Mouse (Mus musculus): ENCODE results near the gene Cyp4a32.

Cyp4a32 gene

GRCm38 (mm10) chr4:115657104-115657866 is 56.5 kb downstream of the Cyp4a32 start:
- no peak for DNase-seq

DNA sequence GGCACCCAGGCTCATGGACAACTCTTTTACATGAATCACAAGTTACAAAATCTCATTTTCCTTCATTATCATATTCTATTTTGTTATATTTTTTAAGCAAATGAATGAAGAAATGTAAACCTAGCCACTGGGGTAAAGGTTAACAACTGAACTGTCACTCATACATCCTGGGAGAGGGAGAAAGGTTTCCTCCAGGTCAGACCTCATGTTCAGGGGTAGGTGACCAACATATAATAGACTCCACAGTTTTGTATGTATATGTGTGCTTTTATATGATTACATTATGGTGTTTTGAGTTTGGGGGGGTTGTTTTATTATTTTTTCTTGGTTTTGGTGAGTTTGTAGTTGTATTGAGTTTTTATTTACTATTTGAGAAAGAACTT is 57.1 kb downstream of the Cyp4a32 start:
- no peak for DNase-seq

GRCm38 (mm10) chr4:115659190-115659589 is 58.4 kb downstream of the Cyp4a32 start:
- no peak for DNase-seq

All from cerebellum, adult 18-20 months (tissue).